Mouse (Mus musculus) cerebellum, adult 2 months (tissue): ENCODE data around the gene Card14. TPM values are rescaled to one million over a fixed set of nuclear protein-coding genes. Genes with fewer than 3 reads are reported as not detected.
A peak's percentile ranks its signal among the peaks of the same experiment; 100 is the strongest.

Experiments
- DNase-seq, 2 experiments: peaks; one replicate each; pipeline ENCODE4 v3.0.0; 2021
- H3K27ac ChIP-seq: fragments of 200-500 bp; 2 replicates; pipeline ENCODE4 v1.5.1; 2012; ENCODE audit warnings: low read length, control low read depth, inconsistent platforms; ENCODE audit not compliant: insufficient read depth
- H3K27me3 ChIP-seq: fragments of 200-500 bp; 2 replicates; pipeline ENCODE4 v1.6.1; 2012; ENCODE audit warnings: inconsistent platforms, mild to moderate bottlenecking, low read length, moderate library complexity; ENCODE audit not compliant: control insufficient read depth, insufficient read depth
- H3K4me1 ChIP-seq: fragments of 200-500 bp; 2 replicates; pipeline ENCODE4 v1.6.1; 2011; ENCODE audit warnings: low read length; ENCODE audit not compliant: control insufficient read depth, insufficient read depth
- H3K4me3 ChIP-seq: fragments of 200-500 bp; replicated peaks from 2 replicates; pipeline ENCODE3; 2011; ENCODE audit warnings: mild to moderate bottlenecking, low read depth, low read length, control low read depth; ENCODE audit not compliant: insufficient read depth
- CTCF ChIP-seq: fragments of 200-500 bp; IDR thresholded peaks from 2 replicates; pipeline ENCODE4 v1.5.1; 2011; ENCODE audit warnings: low read depth, mild to moderate bottlenecking, control low read depth, low read length, moderate library complexity, borderline replicate concordance; ENCODE audit not compliant: insufficient read depth
- POLR2A ChIP-seq: fragments of 200-500 bp; IDR thresholded peaks from 2 replicates; pipeline ENCODE4 v1.6.1; 2011; ENCODE audit warnings: low read length, control low read depth, borderline replicate concordance; ENCODE audit not compliant: insufficient read depth
- WGBS: fragments of 180-500 bp; shearing (Covaris S2); methylation state at CpG from one replicate; pipeline ENCODE4 v1.1.7; 2018; 5-methylcytosine and 5-hydroxymethylcytosine counted together
- polyA plus RNA-seq: library from polyadenylated mRNA; depleted of rRNA; stranded (reverse); fragments of >200 nt; gene quantifications from 2 replicates; pipeline ENCODE4 v1.2.3, GENCODE M21; 2012; rRNA removed

Card14 gene
- 0.18 and 0.43 TPM in 2 replicates for polyA plus RNA-seq

DNA sequence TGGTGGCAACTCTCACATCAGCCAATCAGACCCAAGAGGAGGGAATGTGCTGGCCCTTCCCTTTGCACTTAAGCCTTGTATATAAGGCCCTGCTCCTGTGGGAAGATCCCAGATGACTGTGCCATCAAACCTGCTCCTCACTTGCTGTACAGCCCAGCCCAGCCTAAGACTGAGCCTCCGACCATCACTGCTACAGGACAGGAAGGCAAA, at the start of gene Card14:
Gene Card14 (plus strand): TSS at position 111 of the 210 bp plus-strand sequence.
- Histone ChIP-seq H3K4me3 (no peak within 1 kb of the TSS), H3K4me1 (no peaks in the 10 kb centered on the region), H3K27me3 (no peaks in the 10 kb centered on the region), H3K27ac (no peak within 1 kb of the TSS)
- TF ChIP-seq POLR2A, result no peak
- TF ChIP-seq CTCF, result no peak
- WGBS, result 57% methylated on average over 1 of the region's 1 CpGs
- DNase-seq, result no peak

DNA sequence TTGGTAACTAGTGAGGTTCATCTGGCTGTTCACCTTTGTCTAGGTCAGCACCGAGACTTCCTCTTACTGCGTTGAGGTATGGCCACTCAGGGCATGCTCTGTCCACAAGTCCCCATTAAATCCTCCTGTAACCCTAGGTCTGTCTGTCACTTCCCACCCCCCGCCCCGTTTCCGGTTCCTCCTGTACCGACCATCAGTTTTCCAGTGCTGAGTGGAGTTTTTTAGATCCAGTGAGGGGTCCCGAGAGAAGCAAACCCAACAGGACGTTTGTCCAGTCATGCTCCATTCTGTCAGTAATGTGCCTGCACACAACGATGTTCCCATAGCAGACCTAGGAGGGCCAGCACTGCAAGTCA, 49.4 kb upstream of the Card14 start:
- Histone ChIP-seq H3K27me3 (no peaks in the 10 kb centered on the region), H3K27ac (no peak overlapping the region), H3K4me1 (peaks cover 13% of the 10 kb centered on the region), H3K4me3 (peak overlapping the region; percentile 57)
- DNase-seq, result no peak
- TF ChIP-seq CTCF (no peak), POLR2A (no peak)
- 76% methylated on average over 9 of the region's 9 CpGs for WGBS

DNA sequence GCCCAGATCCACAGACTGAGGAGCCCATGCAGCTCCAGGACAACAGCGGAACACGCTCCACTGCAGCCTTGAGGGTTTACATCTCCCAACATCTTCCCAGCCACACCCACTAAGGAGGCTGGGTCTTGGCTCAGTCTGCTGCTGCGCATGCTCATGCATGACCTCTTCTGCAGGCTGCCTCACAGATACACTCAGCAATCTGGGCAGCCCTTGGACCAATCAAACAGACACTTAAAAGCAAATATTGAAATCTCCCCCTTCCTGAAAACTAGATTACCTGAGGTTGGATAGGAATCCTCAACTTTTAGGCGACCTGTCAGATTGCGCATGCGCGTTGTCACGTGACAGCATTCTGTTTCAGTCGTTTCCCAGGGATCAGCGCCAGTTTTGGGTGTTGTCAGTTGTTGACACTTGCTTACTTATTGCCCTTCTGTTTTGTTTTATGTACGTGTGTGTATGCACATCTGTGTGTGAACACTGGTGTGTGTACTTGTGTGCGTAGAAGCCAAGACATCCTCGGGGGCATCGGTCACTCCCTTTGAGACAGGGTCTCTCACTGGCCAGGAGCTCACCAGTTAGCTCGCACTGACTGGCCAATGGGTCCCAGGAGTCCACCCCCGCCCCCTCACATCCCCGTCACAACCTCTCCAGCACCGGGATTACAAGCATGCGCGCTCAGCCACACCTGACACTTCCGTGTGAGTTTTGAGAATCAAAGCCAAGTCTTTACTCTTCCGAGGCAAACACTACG, 48.8 kb upstream of the Card14 start:
- TF ChIP-seq CTCF, result no peak
- TF ChIP-seq POLR2A, result peak; percentile 65; the same call in 1 of the 2 replicates
- peak; percentile 73 to 76 for DNase-seq
- Histone ChIP-seq H3K4me1 (peaks cover 13% of the 10 kb centered on the region), H3K27me3 (no peaks in the 10 kb centered on the region), H3K4me3 (peak overlapping the region; percentile 57), H3K27ac (0 out of 2 replicates have a peak overlapping the region, but pooled peaks have one; percentile 10)
- 72% methylated on average over 23 of the region's 23 CpGs for WGBS

DNA sequence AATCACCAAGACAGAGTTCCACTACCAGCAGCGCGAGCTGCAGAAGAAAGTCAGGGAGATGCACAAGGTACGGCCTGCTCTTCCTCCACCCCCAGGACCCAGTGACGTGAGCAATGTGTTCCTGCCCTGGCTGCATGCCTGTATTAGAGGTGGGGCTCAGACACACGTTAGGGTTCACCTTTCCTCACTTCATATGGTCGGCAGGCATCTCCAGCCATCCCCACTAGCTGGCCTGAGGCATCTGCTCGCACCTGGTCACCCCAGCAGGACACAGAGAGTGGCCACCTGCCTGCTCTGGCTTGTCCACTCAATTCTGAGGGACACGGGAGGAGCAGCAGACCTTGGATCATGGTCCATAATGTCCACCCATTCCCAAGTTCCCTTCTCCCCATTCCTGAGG, 47.6 kb upstream of the Card14 start:
- no peak for TF ChIP-seq CTCF
- TF ChIP-seq POLR2A, result no peak
- no peak overlapping the region for H3K4me3 ChIP-seq
- DNase-seq, result peak; percentile 47 to 48
- 26% methylated on average over 8 of the region's 8 CpGs for WGBS
- H3K27ac ChIP-seq, result no peak overlapping the region
- peaks cover 13% of the 10 kb centered on the region for H3K4me1 ChIP-seq
- no peaks in the 10 kb centered on the region for H3K27me3 ChIP-seq

GRCm38 (mm10) chr11:119264413-119264812, 43.2 kb upstream of the Card14 start:
- DNase-seq, result no peak
- H3K4me1 ChIP-seq, result peaks cover 23% of the 10 kb centered on the region
- 94% methylated on average over 13 of the region's 13 CpGs for WGBS
- H3K4me3 ChIP-seq, result no peak overlapping the region
- H3K27me3 ChIP-seq, result no peaks in the 10 kb centered on the region
- no peak for TF ChIP-seq CTCF
- no peak for TF ChIP-seq POLR2A
- no peak overlapping the region for H3K27ac ChIP-seq

- no peak for TF ChIP-seq CTCF
- no peak for TF ChIP-seq POLR2A
- WGBS, result 83% methylated on average over 7 of the region's 7 CpGs
- H3K4me1 ChIP-seq, result peaks cover 12% of the 10 kb centered on the region
- H3K4me3 ChIP-seq, result no peak overlapping the region
- no peak for DNase-seq
- no peak overlapping the region for H3K27ac ChIP-seq
- no peaks in the 10 kb centered on the region for H3K27me3 ChIP-seq
These were observed 41.8 kb upstream of the Card14 start for GRCm38 (mm10) chr11:119265811-119266210.

DNA sequence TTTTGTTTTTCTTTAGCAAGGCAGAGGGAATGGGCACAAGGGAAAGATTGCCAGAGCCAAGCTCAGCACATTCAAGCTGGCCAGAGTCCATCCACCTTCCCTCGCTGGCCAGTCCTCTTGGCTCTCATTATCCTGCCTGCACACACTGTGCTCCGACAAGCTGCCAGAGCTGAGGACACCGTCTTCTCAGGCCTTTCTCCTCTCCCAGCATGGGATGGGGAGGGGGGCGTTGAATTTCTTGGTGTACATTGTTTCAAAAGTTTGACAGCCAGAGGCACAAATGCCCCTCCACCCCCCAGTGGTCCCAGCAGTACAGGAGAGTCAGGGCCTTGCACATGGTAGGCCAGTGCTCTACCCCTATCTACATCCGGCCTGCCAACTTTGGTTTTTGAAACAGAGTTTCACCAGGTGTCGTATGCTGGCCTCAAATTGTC, 40.3 kb upstream of the Card14 start:
- DNase-seq, result peak; percentile 82 to 89
- Histone ChIP-seq H3K27me3 (no peaks in the 10 kb centered on the region), H3K27ac (peak overlapping the region; percentile 59), H3K4me1 (peaks cover 12% of the 10 kb centered on the region), H3K4me3 (no peak overlapping the region)
- 5% methylated on average over 6 of the region's 6 CpGs for WGBS
- no peak; the same call in 1 of the 2 replicates for TF ChIP-seq CTCF
- TF ChIP-seq POLR2A, result no peak

DNA sequence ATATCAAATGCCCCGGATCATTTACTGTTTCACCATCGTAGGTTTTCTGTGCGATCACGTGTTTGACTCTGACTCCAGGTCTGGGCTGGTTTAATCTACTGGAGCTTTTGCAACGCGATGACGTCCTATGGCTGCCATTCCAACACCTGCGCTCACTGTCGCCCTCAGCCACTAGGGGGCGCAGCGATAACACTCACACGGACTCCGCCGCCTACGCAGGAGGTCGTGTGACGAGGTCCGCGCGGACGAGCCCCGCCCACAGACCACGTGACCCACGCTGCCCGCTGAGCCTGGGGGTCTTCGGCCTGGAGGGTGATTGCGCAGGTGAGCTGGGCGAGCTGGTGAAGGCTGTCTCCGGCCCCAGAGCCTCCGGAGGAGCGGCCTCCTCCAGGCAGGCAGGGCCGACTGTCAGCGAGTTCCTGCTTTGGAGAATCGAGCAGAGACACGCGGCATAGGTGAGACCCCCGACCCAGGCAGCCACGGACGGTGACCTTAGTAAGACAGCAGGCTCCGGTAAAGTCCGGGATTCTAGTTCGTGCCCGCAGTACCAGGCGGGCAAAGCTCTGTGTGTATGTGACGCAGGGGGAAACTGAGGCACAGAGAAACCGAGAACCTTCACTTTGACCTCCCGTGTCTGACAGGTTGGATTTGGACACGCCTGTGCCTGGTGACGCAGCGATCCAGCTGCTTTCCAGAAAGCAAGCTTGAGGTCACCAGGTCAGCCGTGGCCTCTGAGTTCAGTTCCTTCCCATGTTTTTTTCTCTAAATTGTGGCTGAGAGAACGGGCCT, 39.6 kb upstream of the Card14 start, which contains the start of gene Gaa:
Gene Gaa (plus strand): TSS at position 120 of the 789 bp plus-strand sequence.
- WGBS, result 5% methylated on average over 52 of the region's 52 CpGs
- peak; percentile 68 for TF ChIP-seq POLR2A
- TF ChIP-seq CTCF, result peak; percentile 94
- no peaks in the 10 kb centered on the region for H3K27me3 ChIP-seq

More for the DNA sequence above, 39.6 kb upstream of the Card14 start, which contains the start of gene Gaa:
- H3K4me3 ChIP-seq, result peak within 1 kb of the TSS; percentile 83
- DNase-seq, result peak; percentile 93 to 97
- H3K4me1 ChIP-seq, result peaks cover 12% of the 10 kb centered on the region
- H3K27ac ChIP-seq, result peak within 1 kb of the TSS; percentile 74
